ENCODE assay signal across 9 mouse cellular contexts in genomic region chr11:98448191-98448790, GRCm38 (mm10). TPM values are rescaled to one million over a fixed set of nuclear protein-coding genes. Genes with fewer than 3 reads are reported as not detected.
A peak's percentile ranks its signal among the peaks of the same experiment; 100 is the strongest.
DNase-seq lines count a peak whose midpoint lies in the region; ATAC-seq and TF ChIP-seq lines count a peak whose summit lies in the region.
"Had no signal": no experiment of that assay in that cellular context is flagged by ENCODE, and none has a peak within 500 bp of the region (broad histone marks: within the 10 kb centered on the region; RNA-seq: fewer than 3 reads in every experiment).

No protein-coding gene starts in this region.

- whole genome bisulfite sequencing in midbrain, embryonic 10.5 days: 46% methylated on average over 13 of the region's 13 CpGs
- 41% methylated on average over 13 of the region's 13 CpGs for WGBS in midbrain, embryonic 11.5 days
- 24% methylated on average over 13 of the region's 13 CpGs for WGBS in intestine, embryonic 15.5 days
- WGBS in stomach, postnatal 0 days: 36% methylated on average over 10 of the region's 13 CpGs

- intact Hi-C loops in gastrocnemius, postnatal 36 days (cut with DNase I): no loop called here

- no peaks in the 10 kb centered on the region for H3K36me3 ChIP-seq in midbrain, embryonic 10.5 days
- H3K36me3 ChIP-seq in midbrain, embryonic 11.5 days (ENCODE audit: control insufficient read depth, insufficient read depth, low read length): no peaks in the 10 kb centered on the region
- peaks cover 4% of the 10 kb centered on the region; the same call in 1 of the 2 replicates for H3K36me3 ChIP-seq in intestine, embryonic 15.5 days
- no peaks in the 10 kb centered on the region for H3K36me3 ChIP-seq in stomach, postnatal 0 days (ENCODE audit: control insufficient read depth, insufficient read depth, low read length)

- no peak overlapping the region for H3K4me2 ChIP-seq in midbrain, embryonic 11.5 days
- peak overlapping the region; percentile 51 for H3K4me2 ChIP-seq in intestine, embryonic 15.5 days (replicated peaks)
- H3K4me2 ChIP-seq in stomach, postnatal 0 days (replicated peaks; ENCODE audit: low read depth): peak overlapping the region; percentile 55

- peaks cover 50% of the 10 kb centered on the region for H3K27me3 ChIP-seq in midbrain, embryonic 10.5 days (ENCODE audit: low read depth, poor library complexity, severe bottlenecking)
- H3K27me3 ChIP-seq in midbrain, embryonic 11.5 days (ENCODE audit: control insufficient read depth, insufficient read depth, low read length): peaks cover 12% of the 10 kb centered on the region
- H3K27me3 ChIP-seq in intestine, embryonic 15.5 days (replicated peaks): peaks cover 2% of the 10 kb centered on the region; the same call in 1 of the 2 replicates
- no peaks in the 10 kb centered on the region for H3K27me3 ChIP-seq in stomach, postnatal 0 days (ENCODE audit: control insufficient read depth, insufficient read depth, low read length)

- TF ChIP-seq EP300 in stomach, postnatal 0 days (optimal IDR thresholded peaks at IDR 0.05): no peak

- peaks cover 24% of the 10 kb centered on the region for H3K4me1 ChIP-seq in midbrain, embryonic 10.5 days
- H3K4me1 ChIP-seq in midbrain, embryonic 11.5 days (ENCODE audit: control insufficient read depth, insufficient read depth, low read length): 0 out of 2 replicates have a peak, but pooled peaks cover 2% of the 10 kb centered on the region
- peaks cover 21% of the 10 kb centered on the region; the same call in 1 of the 2 replicates for H3K4me1 ChIP-seq in intestine, embryonic 15.5 days (replicated peaks)
- H3K4me1 ChIP-seq in stomach, postnatal 0 days (replicated peaks; ENCODE audit: control insufficient read depth, insufficient read depth): no peaks in the 10 kb centered on the region; the same call in 1 of the 2 replicates

- no peak overlapping the region for H3K9ac ChIP-seq in midbrain, embryonic 11.5 days (ENCODE audit: low read length)
- peak overlapping the region; percentile 62; the same call in 1 of the 2 replicates for H3K9ac ChIP-seq in intestine, embryonic 15.5 days
- peak overlapping the region; percentile 56 for H3K9ac ChIP-seq in stomach, postnatal 0 days (ENCODE audit: low read length)

- H3K4me3 ChIP-seq in midbrain, embryonic 10.5 days: 0 out of 2 replicates have a peak overlapping the region, but pooled peaks have one; percentile 38
- H3K4me3 ChIP-seq in midbrain, embryonic 11.5 days (ENCODE audit: low read depth, low read length): no peak overlapping the region
- H3K4me3 ChIP-seq in intestine, embryonic 15.5 days (replicated peaks): peak overlapping the region; percentile 46
- H3K4me3 ChIP-seq in stomach, postnatal 0 days (ENCODE audit: low read depth, low read length): peak overlapping the region; percentile 47

- ATAC-seq in midbrain, embryonic 11.5 days (ENCODE audit: low FRiP score): no peak
- ATAC-seq in intestine, embryonic 15.5 days: peak; percentile 76
- ATAC-seq in stomach, postnatal 0 days (ENCODE audit: low FRiP score, low TSS enrichment): peak; percentile 51

- no peak overlapping the region for H3K27ac ChIP-seq in midbrain, embryonic 10.5 days (replicated peaks)
- no peak overlapping the region for H3K27ac ChIP-seq in midbrain, embryonic 11.5 days (ENCODE audit: low read depth, low read length)
- peak overlapping the region; percentile 94 for H3K27ac ChIP-seq in intestine, embryonic 15.5 days
- H3K27ac ChIP-seq in stomach, postnatal 0 days (replicated peaks): peak overlapping the region; percentile 87

- no peak for TF ChIP-seq CTCF in stomach, postnatal 0 days (IDR thresholded peaks at IDR 0.05; ENCODE audit: low read depth)

- DNase-seq in midbrain, embryonic 10.5 days (ENCODE audit: low spot score): no peak
- DNase-seq in midbrain, embryonic 11.5 days (ENCODE audit: low spot score, missing footprints): no peak
- peak; percentile 55 for DNase-seq in liver
- peak; percentile 86 for DNase-seq in stomach, postnatal 0 days (ENCODE audit: low spot score)
- no peak for DNase-seq in layer of hippocampus, postnatal 36 days
- DNase-seq in heart, adult 9 months (ENCODE audit: low spot score in 2 of 2): no peak
- no peak for DNase-seq in gastrocnemius, postnatal 36 days
- DNase-seq: cerebellum, adult 8-10 months had no signal

- no peaks in the 10 kb centered on the region for H3K9me3 ChIP-seq in midbrain, embryonic 10.5 days (replicated peaks)
- H3K9me3 ChIP-seq in midbrain, embryonic 11.5 days (ENCODE audit: control insufficient read depth, low read length): no peaks in the 10 kb centered on the region
- H3K9me3 ChIP-seq in intestine, embryonic 15.5 days: no peaks in the 10 kb centered on the region; the same call in 1 of the 2 replicates
- no peaks in the 10 kb centered on the region for H3K9me3 ChIP-seq in stomach, postnatal 0 days (ENCODE audit: control insufficient read depth, low read length)

RNA-seq across cellular contexts. Expression of gene Grb7, which starts 2.1 kb away (rescaled TPM):
- 1.5 and 2.3 TPM in 2 replicates for polyA plus RNA-seq in midbrain, embryonic 10.5 days (2016; fragmentation: Nextera tagmentation; extraction: Ambion mirVana)
- 0.60 and 1.0 TPM in 2 replicates for polyA plus RNA-seq in midbrain, embryonic 11.5 days (2014; fragmentation: Nextera tagmentation; extraction: Ambion mirVana)
- polyA plus RNA-seq in intestine, embryonic 15.5 days (2015; fragmentation: Nextera tagmentation; extraction: Ambion mirVana): 71.0 and 73.7 TPM in 2 replicates
- 23.0 and 23.8 TPM in 2 replicates for polyA plus RNA-seq in stomach, postnatal 0 days (2015; fragmentation: Nextera tagmentation; extraction: Ambion mirVana)
- total RNA-seq in layer of hippocampus, postnatal 36 days (2021): 1 to 10 TPM; 1.4 to 2.1 TPM
- total RNA-seq in gastrocnemius, postnatal 36 days (2021): not detected

RNA-seq across cellular contexts. Expression of gene Mien1, which starts 9.5 kb away (rescaled TPM):
- 112 and 124 TPM in 2 replicates for polyA plus RNA-seq in midbrain, embryonic 10.5 days (2016; fragmentation: Nextera tagmentation; extraction: Ambion mirVana)
- 145 and 158 TPM in 2 replicates for polyA plus RNA-seq in midbrain, embryonic 11.5 days (2014; fragmentation: Nextera tagmentation; extraction: Ambion mirVana)
- 202 and 212 TPM in 2 replicates for polyA plus RNA-seq in intestine, embryonic 15.5 days (2015; fragmentation: Nextera tagmentation; extraction: Ambion mirVana)
- 133 and 142 TPM in 2 replicates for polyA plus RNA-seq in stomach, postnatal 0 days (2015; fragmentation: Nextera tagmentation; extraction: Ambion mirVana)
- total RNA-seq in layer of hippocampus, postnatal 36 days (2021): 10 to 100 TPM; 97.9 to 99.2 TPM
- total RNA-seq in gastrocnemius, postnatal 36 days (2021): 10 to 100 TPM; 27.2 to 36.5 TPM

RNA-seq across cellular contexts. Expression of gene Erbb2, which starts 36.0 kb away (rescaled TPM):
- 21.8 and 22.4 TPM in 2 replicates for polyA plus RNA-seq in midbrain, embryonic 10.5 days (2016; fragmentation: Nextera tagmentation; extraction: Ambion mirVana)
- polyA plus RNA-seq in midbrain, embryonic 11.5 days (2014; fragmentation: Nextera tagmentation; extraction: Ambion mirVana): 14.8 TPM in 2 replicates
- polyA plus RNA-seq in intestine, embryonic 15.5 days (2015; fragmentation: Nextera tagmentation; extraction: Ambion mirVana): 31.9 and 35.1 TPM in 2 replicates
- polyA plus RNA-seq in stomach, postnatal 0 days (2015; fragmentation: Nextera tagmentation; extraction: Ambion mirVana): 26.9 and 30.7 TPM in 2 replicates
- total RNA-seq in layer of hippocampus, postnatal 36 days (2021): 1 to 10 TPM; 1.6 to 2.1 TPM
- 1 to 10 TPM; 1.8 to 2.9 TPM for total RNA-seq in gastrocnemius, postnatal 36 days (2021)

RNA-seq across cellular contexts. Expression of gene Pgap3, which starts 48.0 kb away (rescaled TPM):
- polyA plus RNA-seq in midbrain, embryonic 10.5 days (2016; fragmentation: Nextera tagmentation; extraction: Ambion mirVana): 8.8 and 10.1 TPM in 2 replicates
- 5.6 and 5.7 TPM in 2 replicates for polyA plus RNA-seq in midbrain, embryonic 11.5 days (2014; fragmentation: Nextera tagmentation; extraction: Ambion mirVana)
- polyA plus RNA-seq in intestine, embryonic 15.5 days (2015; fragmentation: Nextera tagmentation; extraction: Ambion mirVana): 15.5 and 16.7 TPM in 2 replicates
- 11.0 and 13.4 TPM in 2 replicates for polyA plus RNA-seq in stomach, postnatal 0 days (2015; fragmentation: Nextera tagmentation; extraction: Ambion mirVana)
- total RNA-seq in layer of hippocampus, postnatal 36 days (2021): 1 to 10 TPM; 8.3 to 8.4 TPM
- 1 to 10 TPM; 1.8 to 2.2 TPM for total RNA-seq in gastrocnemius, postnatal 36 days (2021)

Comparison
In these comparisons a context has a peak if more than half of its experiments do, and no peak if none do; other contexts are left out.
1. DNase-seq: peak in liver (single experiment) and stomach, postnatal 0 days (single experiment); none in midbrain, embryonic 10.5 days (single experiment), midbrain, embryonic 11.5 days (single experiment), layer of hippocampus, postnatal 36 days (0 of 2), heart, adult 9 months (0 of 2) and gastrocnemius, postnatal 36 days (0 of 2).
2. H3K27ac ChIP-seq: peak in intestine, embryonic 15.5 days (single experiment) and stomach, postnatal 0 days (single experiment); none in midbrain, embryonic 10.5 days (single experiment) and midbrain, embryonic 11.5 days (single experiment).